Mouse (Mus musculus) layer of hippocampus, adult 2 months (tissue): ENCODE results near the gene Atcay. TPM values are rescaled to one million over a fixed set of nuclear protein-coding genes. Genes with fewer than 3 reads are reported as not detected.

ENCODE experiments used
- DNase-seq, 2 experiments: peaks; one replicate each; pipeline ENCODE4 v3.0.0; 2022; ENCODE audit warnings: low spot score in 2 of 2
- H3K27ac ChIP-seq: fragments of 200-600 bp; 2 replicates; pipeline ENCODE4 v1.8.1; 2022
- H3K4me3 ChIP-seq: fragments of 200-600 bp; 2 replicates; pipeline ENCODE4 v1.8.1; 2022; ENCODE audit warnings: mild to moderate bottlenecking
- CTCF ChIP-seq: fragments of 200-600 bp; conservative IDR thresholded peaks from 2 replicates; pipeline ENCODE4 v1.8.1; 2022; ENCODE audit warnings: antibody characterized with exemption, mild to moderate bottlenecking, moderate library complexity
- long read RNA-seq, 2 experiments: library from polyadenylated mRNA; stranded (forward); transcript quantifications; one replicate each; pipeline ENCODE4 v2.0.0; 2021; ENCODE audit warnings: borderline mapping rate in 2 of 2
- total RNA-seq, 2 experiments: library from RNA; stranded (reverse); gene quantifications; 2 replicates each; pipeline ENCODE4 v1.2.3; 2021

Atcay gene
- 100 to 1,000 TPM; 144 to 150 TPM for total RNA-seq
- long read RNA-seq, experiment 1, transcript Atcay-201 (13 exons, 3,736 nt) = major isoform, 23 of 42 reads
- long read RNA-seq, experiment 1, partial matches to known transcripts = 4 of 42 reads
- long read RNA-seq, experiment 1, other reads (novel, unspliced or antisense) = 15 of 42 reads
- long read RNA-seq, experiment 2, transcript Atcay-201 (13 exons, 3,736 nt) = major isoform, 35 of 54 reads
- long read RNA-seq, experiment 2, partial matches to known transcripts = 1 of 54 reads
- long read RNA-seq, experiment 2, other reads (novel, unspliced or antisense) = 18 of 54 reads

GRCm38 (mm10) chr10:81230438-81231332 is at the start of gene Atcay:
Gene Atcay (minus strand): TSS chr10:81230833.
- peak; percentile 77 for TF ChIP-seq CTCF
- peak; percentile 83 to 88 for DNase-seq
- Histone ChIP-seq H3K27ac (peak within 1 kb of the TSS; percentile 93), H3K4me3 (peak within 1 kb of the TSS; percentile 72)

DNA sequence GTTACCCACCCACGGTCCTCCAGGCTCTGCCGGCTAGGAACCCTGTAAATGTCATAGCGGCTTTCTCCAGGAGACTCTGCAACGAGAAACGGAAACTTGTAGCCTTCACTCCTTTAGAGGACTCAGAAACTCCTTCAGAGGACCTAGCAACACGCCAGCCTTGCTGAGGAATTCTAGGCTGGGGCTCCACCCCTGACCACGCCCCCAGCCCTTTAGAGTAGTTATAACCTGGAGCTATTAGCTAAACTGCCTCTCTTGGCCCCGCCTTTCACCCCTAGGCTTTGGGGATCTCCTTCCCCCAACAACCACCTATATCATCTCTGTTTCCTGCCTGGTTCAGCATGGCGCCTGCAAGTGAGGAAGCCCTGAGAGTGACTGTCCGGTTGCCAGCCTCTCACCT is 48.9 kb upstream of the Atcay start:
- H3K4me3 ChIP-seq = no peak overlapping the region
- no peak for TF ChIP-seq CTCF
- H3K27ac ChIP-seq = no peak overlapping the region
- DNase-seq = no peak

GRCm38 (mm10) chr10:81277676-81278075 is 47.0 kb upstream of the Atcay start:
- DNase-seq = no peak
- peak; percentile 21; the same call in 1 of the 2 replicates for TF ChIP-seq CTCF

GRCm38 (mm10) chr10:81273842-81274241 is 43.2 kb upstream of the Atcay start:
- H3K4me3 ChIP-seq = no peak overlapping the region
- no peak for TF ChIP-seq CTCF
- no peak for DNase-seq
- no peak overlapping the region for H3K27ac ChIP-seq

More at GRCm38 (mm10) chr10:81277676-81278075, 47.0 kb upstream of the Atcay start:
- Histone ChIP-seq H3K4me3 (no peak overlapping the region), H3K27ac (no peak overlapping the region)

DNA sequence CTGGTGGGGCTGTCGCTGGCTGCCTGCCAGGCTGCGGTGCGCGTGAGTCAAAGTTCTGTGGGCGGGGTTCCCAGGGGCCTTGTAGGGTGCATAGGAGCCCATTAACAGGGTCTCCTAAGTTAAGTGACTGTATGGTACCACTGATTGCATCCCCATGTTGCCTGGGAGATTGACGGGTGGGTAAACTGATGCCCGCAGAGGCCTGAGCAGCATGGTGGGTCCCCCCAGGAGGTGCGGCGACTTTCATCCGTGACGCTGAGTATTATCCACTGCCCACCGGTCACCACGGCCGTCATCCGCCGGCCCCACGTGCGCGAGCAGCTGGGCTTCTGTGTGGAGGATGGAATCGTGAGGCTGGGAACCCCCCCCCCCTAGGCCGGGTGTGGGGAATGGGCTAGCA is 41.7 kb upstream of the Atcay start:
- Histone ChIP-seq H3K27ac (no peak overlapping the region), H3K4me3 (no peak overlapping the region)
- no peak for DNase-seq
- TF ChIP-seq CTCF = no peak

GRCm38 (mm10) chr10:81268643-81269412 is 38.2 kb upstream of the Atcay start:
- H3K27ac ChIP-seq = peak overlapping the region; percentile 92

GRCm38 (mm10) chr10:81268056-81268455 is 37.4 kb upstream of the Atcay start:
- TF ChIP-seq CTCF = peak; percentile 41
- DNase-seq = peak; percentile 84 to 91
- Histone ChIP-seq H3K4me3 (peak overlapping the region; percentile 82), H3K27ac (peak overlapping the region; percentile 92)

More at GRCm38 (mm10) chr10:81268643-81269412, 38.2 kb upstream of the Atcay start:
- DNase-seq = no peak
- TF ChIP-seq CTCF = no peak
- peak overlapping the region; percentile 82 for H3K4me3 ChIP-seq

DNA sequence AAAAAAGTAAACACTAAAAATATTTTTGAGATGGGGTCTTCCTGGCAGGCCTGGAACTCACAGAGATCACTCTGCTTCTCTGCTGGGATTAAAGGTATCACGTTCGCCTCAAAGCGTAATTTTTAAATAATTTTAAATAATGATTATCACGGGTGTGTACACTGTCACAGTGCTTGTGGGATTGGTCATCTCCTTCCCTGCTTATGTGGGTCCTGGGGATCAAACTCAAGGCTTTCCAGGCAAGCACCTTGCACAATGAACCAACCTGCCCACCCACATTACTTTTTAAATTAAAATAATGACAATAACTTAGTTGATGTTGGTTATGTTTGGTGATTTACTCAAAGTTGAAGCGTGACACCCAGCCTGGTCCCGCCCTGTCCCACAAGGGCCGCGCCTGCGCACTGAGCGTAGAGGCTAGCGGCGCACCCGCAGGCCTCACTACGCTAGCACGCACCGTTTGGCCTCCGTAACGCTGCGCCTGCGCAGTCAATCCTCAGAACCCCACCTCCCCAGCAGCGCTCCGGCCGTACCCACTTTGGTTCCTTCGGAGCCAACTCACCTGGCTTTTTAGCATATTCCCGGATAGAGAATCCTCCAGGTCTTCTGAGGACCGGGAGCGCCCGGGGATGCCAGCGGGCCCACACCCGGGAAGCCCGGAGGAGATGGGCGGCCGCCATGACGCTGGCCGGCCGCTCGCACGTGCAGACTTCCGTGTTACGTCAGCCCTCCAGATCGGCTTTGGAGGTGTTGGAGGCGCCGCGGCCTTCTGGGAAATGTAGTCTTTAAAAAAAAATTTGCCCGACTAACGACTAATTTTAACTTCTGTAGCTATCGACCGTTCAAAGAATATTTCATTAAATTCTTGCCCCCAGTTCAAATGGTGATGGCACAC is 35.8 kb upstream of the Atcay start, which contains the start of the genes Mrpl54 and Apba3:
Gene Mrpl54, minus strand, starts transcription at position 724 of the 895 bp plus-strand sequence.
Gene Apba3, plus strand, starts transcription at position 750 of the 895 bp plus-strand sequence.
- peak within 1 kb of the TSS; percentile 82 for H3K4me3 ChIP-seq
- peak; percentile 16 for TF ChIP-seq CTCF
- peak; percentile 93 to 94 for DNase-seq
- peak within 1 kb of the TSS; percentile 100 for H3K27ac ChIP-seq

- no peak for TF ChIP-seq CTCF
- Histone ChIP-seq H3K4me3 (no peak overlapping the region), H3K27ac (no peak overlapping the region)
- DNase-seq = no peak
Measured at GRCm38 (mm10) chr10:81265540-81265939, 34.9 kb upstream of the Atcay start.

GRCm38 (mm10) chr10:81261025-81261424 is 30.4 kb upstream of the Atcay start:
- DNase-seq = no peak
- Histone ChIP-seq H3K27ac (no peak overlapping the region), H3K4me3 (no peak overlapping the region)
- no peak for TF ChIP-seq CTCF

- TF ChIP-seq CTCF = no peak
- no peak for DNase-seq
- Histone ChIP-seq H3K27ac (peak overlapping the region; percentile 98), H3K4me3 (peak overlapping the region; percentile 77)
Measured at GRCm38 (mm10) chr10:81259225-81259884, 28.7 kb upstream of the Atcay start.
